Comparison of ENCODE assay signal across 24 mouse cellular contexts in the genomic region with DNA sequence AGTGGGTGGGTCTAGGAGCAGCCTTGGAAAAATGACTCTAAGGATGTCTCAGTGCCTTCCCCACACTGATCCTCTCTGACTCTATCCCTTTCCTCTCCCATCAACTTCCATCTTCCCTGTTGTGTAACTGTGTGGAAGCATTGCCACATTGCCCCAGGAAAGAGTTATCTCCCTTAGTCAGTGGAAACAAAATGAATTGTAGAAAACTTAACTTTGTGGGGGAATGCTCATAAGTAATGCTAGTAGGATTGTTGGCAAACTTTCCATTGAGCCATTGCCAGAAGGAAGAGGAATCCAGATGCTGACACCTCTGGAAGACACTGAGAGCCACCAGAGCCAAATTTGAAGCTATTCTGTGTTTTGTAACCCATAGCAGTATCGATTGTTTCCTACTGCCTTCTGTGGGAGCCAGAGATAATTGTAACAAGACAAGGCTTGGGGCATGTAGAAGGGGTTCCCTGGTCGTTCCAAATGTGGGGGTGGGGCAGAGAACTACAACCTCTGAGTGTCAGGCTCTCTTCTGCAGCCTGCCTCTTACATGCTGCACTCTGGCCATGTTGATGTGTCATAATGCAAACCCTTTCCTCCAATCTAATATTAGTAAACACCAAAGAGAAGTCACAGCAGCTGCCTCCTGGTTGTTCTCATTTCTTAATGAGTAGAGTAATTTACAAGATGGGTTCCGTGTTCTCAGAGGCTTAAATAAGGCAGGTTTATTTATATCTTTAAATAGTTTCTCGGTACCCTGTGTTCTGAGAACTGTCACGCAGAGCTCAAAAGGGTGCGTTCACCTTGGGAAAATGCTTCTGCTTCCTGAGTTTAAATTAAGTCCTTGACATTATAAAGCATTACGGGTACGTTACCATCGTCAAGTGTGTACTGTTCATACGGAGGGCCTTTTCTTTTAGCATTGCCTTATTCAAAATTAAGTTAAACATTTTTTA. TPM values are rescaled to one million over a fixed set of nuclear protein-coding genes. Genes with fewer than 3 reads are reported as not detected.
DNase-seq lines count a peak whose midpoint lies in the region; ATAC-seq and TF ChIP-seq lines count a peak whose summit lies in the region.
"Had no signal": no experiment of that assay in that cellular context is flagged by ENCODE, and none has a peak within 500 bp of the region (broad histone marks: within the 10 kb centered on the region; RNA-seq: fewer than 3 reads in every experiment).

No protein-coding gene starts in this region.

- no peak overlapping the region for H3K27ac ChIP-seq in hindbrain, embryonic 14.5 days
- H3K27ac ChIP-seq in hindbrain, postnatal 0 days, result no peak overlapping the region
- H3K27ac ChIP-seq in forebrain, embryonic 10.5 days, result no peak overlapping the region
- H3K27ac ChIP-seq: liver, embryonic 13.5 days; midbrain, embryonic 15.5 days; stomach, embryonic 15.5 days had no signal

- H3K4me1 ChIP-seq in hindbrain, embryonic 14.5 days (replicated peaks; ENCODE audit: control insufficient read depth, insufficient read depth, low read length), result no peaks in the 10 kb centered on the region
- no peaks in the 10 kb centered on the region for H3K4me1 ChIP-seq in hindbrain, postnatal 0 days (ENCODE audit: insufficient read depth, low read length)
- no peaks in the 10 kb centered on the region for H3K4me1 ChIP-seq in forebrain, embryonic 10.5 days
- H3K4me1 ChIP-seq: liver, embryonic 13.5 days; midbrain, embryonic 15.5 days; stomach, embryonic 15.5 days had no signal

- no peaks in the 10 kb centered on the region for H3K27me3 ChIP-seq in hindbrain, embryonic 14.5 days (ENCODE audit: control insufficient read depth, insufficient read depth, low read length)
- no peaks in the 10 kb centered on the region for H3K27me3 ChIP-seq in hindbrain, postnatal 0 days (ENCODE audit: insufficient read depth, low read length)
- H3K27me3 ChIP-seq in forebrain, embryonic 10.5 days (ENCODE audit: poor library complexity, severe bottlenecking), result no peaks in the 10 kb centered on the region
- H3K27me3 ChIP-seq: liver, embryonic 13.5 days; midbrain, embryonic 15.5 days; stomach, embryonic 15.5 days had no signal

- WGBS in hindbrain, embryonic 14.5 days, result 84% methylated on average over 10 of the region's 10 CpGs
- WGBS in hindbrain, postnatal 0 days, result 73% methylated on average over 10 of the region's 10 CpGs
- 94% methylated on average over 10 of the region's 10 CpGs for whole genome bisulfite sequencing in forebrain, embryonic 10.5 days

- DNase-seq in gastrocnemius, adult 18-20 months (ENCODE audit: low spot score), result peak; percentile 43
- no peak for DNase-seq in gastrocnemius, postnatal 25 days
- peak; percentile 19 for DNase-seq in hindbrain, embryonic 14.5 days (ENCODE audit: low spot score)
- DNase-seq in hindbrain, postnatal 0 days (ENCODE audit: low spot score), result no peak
- peak; percentile 36 for DNase-seq in ovary, postnatal 14 days (ENCODE audit: low spot score)
- no peak for DNase-seq in ovary, postnatal 10 days (ENCODE audit: low spot score)
- DNase-seq in skeletal muscle tissue, adult 2 months (ENCODE audit: low read depth, low spot score), result peak; percentile 40
- DNase-seq in forebrain, embryonic 10.5 days (ENCODE audit: extremely low spot score, low spot score), result no peak
- DNase-seq: adrenal gland, postnatal 10 days; B cell, adult 2 months; cerebellum, adult 11-12 months; cerebellum, postnatal 36 days; kidney, adult 9 months; layer of hippocampus, postnatal 36 days; liver, embryonic 13.5 days had no signal

- TF ChIP-seq CTCF in hindbrain, postnatal 0 days (IDR thresholded peaks at IDR 0.05; ENCODE audit: low read depth), result no peak

- no peak overlapping the region for H3K4me2 ChIP-seq in hindbrain, embryonic 14.5 days (replicated peaks)
- H3K4me2 ChIP-seq in hindbrain, postnatal 0 days (ENCODE audit: low read depth, low read length), result no peak overlapping the region
- H3K4me2 ChIP-seq: liver, embryonic 13.5 days; midbrain, embryonic 15.5 days; stomach, embryonic 15.5 days had no signal

- no peak for ATAC-seq in hindbrain, embryonic 14.5 days (ENCODE audit: low FRiP score)
- no peak for ATAC-seq in hindbrain, postnatal 0 days
- ATAC-seq: midbrain, embryonic 15.5 days had no signal

- no peak overlapping the region for H3K9ac ChIP-seq in hindbrain, embryonic 14.5 days
- H3K9ac ChIP-seq in hindbrain, postnatal 0 days (replicated peaks; ENCODE audit: low read length), result no peak overlapping the region
- H3K9ac ChIP-seq: liver, embryonic 13.5 days; midbrain, embryonic 15.5 days; stomach, embryonic 15.5 days had no signal

- H3K36me3 ChIP-seq in hindbrain, embryonic 14.5 days (replicated peaks; ENCODE audit: control insufficient read depth, insufficient read depth), result no peaks in the 10 kb centered on the region
- no peaks in the 10 kb centered on the region for H3K36me3 ChIP-seq in hindbrain, postnatal 0 days (ENCODE audit: insufficient read depth, low read length)
- no peaks in the 10 kb centered on the region for H3K36me3 ChIP-seq in forebrain, embryonic 10.5 days (replicated peaks)
- H3K36me3 ChIP-seq: liver, embryonic 13.5 days; midbrain, embryonic 15.5 days; stomach, embryonic 15.5 days had no signal

- H3K4me3 ChIP-seq in hindbrain, embryonic 14.5 days (replicated peaks; ENCODE audit: low read length), result no peak overlapping the region
- H3K4me3 ChIP-seq in hindbrain, postnatal 0 days (ENCODE audit: low read length), result no peak overlapping the region
- no peak overlapping the region for H3K4me3 ChIP-seq in forebrain, embryonic 10.5 days
- H3K4me3 ChIP-seq: erythroblast, embryonic 14.5 days; liver, embryonic 13.5 days; midbrain, embryonic 15.5 days; stomach, embryonic 15.5 days had no signal

- no peaks in the 10 kb centered on the region for H3K9me3 ChIP-seq in hindbrain, embryonic 14.5 days (ENCODE audit: control insufficient read depth, low read length)
- no peaks in the 10 kb centered on the region for H3K9me3 ChIP-seq in hindbrain, postnatal 0 days (ENCODE audit: low read length)
- H3K9me3 ChIP-seq in forebrain, embryonic 10.5 days, result no peaks in the 10 kb centered on the region
- H3K9me3 ChIP-seq: liver, embryonic 13.5 days; midbrain, embryonic 15.5 days; stomach, embryonic 15.5 days had no signal

RNA-seq across cellular contexts. Expression of a gene that starts 11.5 kb away (rescaled TPM):
- 10 to 100 TPM; 23.7 to 75.9 TPM for total RNA-seq in gastrocnemius, adult 18-20 months (2021)
- 10 to 100 TPM; 17.2 to 55.0 TPM for total RNA-seq in gastrocnemius, postnatal 25 days (2021)
- polyA plus RNA-seq in hindbrain, embryonic 14.5 days (2014; fragmentation: Nextera tagmentation; extraction: Ambion mirVana), result 102 and 114 TPM in 2 replicates
- 56.1 and 61.4 TPM in 2 replicates for total RNA-seq in hindbrain, postnatal 0 days (2014; rRNA removed)
- polyA plus RNA-seq in hindbrain, postnatal 0 days (2015; fragmentation: Nextera tagmentation; extraction: Ambion mirVana), result 140 and 155 TPM in 2 replicates
- polyA plus RNA-seq in forebrain, embryonic 10.5 days (2016; fragmentation: Nextera tagmentation; extraction: Ambion mirVana), result 57.1 and 58.9 TPM in 2 replicates

RNA-seq across cellular contexts. Expression of a gene that starts 48.9 kb away (rescaled TPM):
- total RNA-seq in gastrocnemius, adult 18-20 months (2021), result 10 to 100 TPM in 1 of 2 experiments, under 1 TPM in 1; 0.73 to 14.0 TPM
- total RNA-seq in gastrocnemius, postnatal 25 days (2021), result 1 to 10 TPM; 1.0 to 2.4 TPM
- not detected in 2 replicates for polyA plus RNA-seq in hindbrain, embryonic 14.5 days (2014; fragmentation: Nextera tagmentation; extraction: Ambion mirVana)
- total RNA-seq in hindbrain, postnatal 0 days (2014; rRNA removed), result not detected in 2 replicates
- 0.10 and 0.15 TPM in 2 replicates for polyA plus RNA-seq in hindbrain, postnatal 0 days (2015; fragmentation: Nextera tagmentation; extraction: Ambion mirVana)
- polyA plus RNA-seq in forebrain, embryonic 10.5 days (2016; fragmentation: Nextera tagmentation; extraction: Ambion mirVana), result not detected in 2 replicates
- total RNA-seq: adrenal gland, postnatal 10 days; layer of hippocampus, postnatal 36 days; megakaryocyte, adult 5-6 weeks had no signal
- polyA plus RNA-seq: erythroblast, embryonic 14.5 days; hindbrain, embryonic 11.5 days; intestine, embryonic 14.5 days; large intestine, adult 2 months; liver, embryonic 13.5 days; midbrain, embryonic 15.5 days; neural tube, embryonic 11.5 days; spleen, adult 2 months; stomach, embryonic 15.5 days had no signal

Comparison
In these comparisons a context has a peak if more than half of its experiments do, and no peak if none do; other contexts are left out.
1. DNase-seq: peak in gastrocnemius, adult 18-20 months (single experiment), hindbrain, embryonic 14.5 days (single experiment), ovary, postnatal 14 days (single experiment) and skeletal muscle tissue, adult 2 months (single experiment); none in gastrocnemius, postnatal 25 days (single experiment), hindbrain, postnatal 0 days (single experiment), ovary, postnatal 10 days (single experiment) and forebrain, embryonic 10.5 days (single experiment).